Mouse (Mus musculus): ENCODE measurements at regions not wholly inside any gene's neighbourhood (a gene's known extent, or its start where the extent isn't known, plus 50 kb on each side); places are given as distances from the start of the nearest gene placed in this dataset.

DNA sequence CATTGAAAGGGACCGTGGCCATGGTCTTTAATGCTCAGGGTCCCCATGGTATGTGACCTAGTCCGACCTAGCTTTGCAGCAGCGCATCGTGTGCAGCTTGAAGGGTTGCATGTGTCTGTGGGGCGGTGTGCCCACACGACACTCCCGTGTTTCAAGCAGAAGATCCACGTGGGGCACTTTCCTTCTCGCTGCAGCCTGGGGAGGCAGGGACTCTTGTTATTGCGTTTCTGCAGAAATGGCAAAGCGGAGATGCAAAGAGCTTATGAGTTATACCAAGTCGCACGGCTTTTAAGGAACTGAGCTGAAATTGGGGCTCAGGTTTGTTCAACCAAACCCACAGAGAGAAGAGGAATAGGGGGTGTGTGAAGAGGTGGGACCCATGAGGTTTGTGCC, 272.2 kb upstream of the 4930535I16Rik start:
- peaks cover 15% of the 10 kb centered on the region for H3K27me3 ChIP-seq
- ATAC-seq (ENCODE audit: low read depth) (no peak), DNase-seq (no peak)
- no peak overlapping the region for H3K27ac ChIP-seq
- no peaks in the 10 kb centered on the region for H3K4me1 ChIP-seq (replicated peaks)
- 54% methylated on average over 13 of the region's 13 CpGs for WGBS (ENCODE audit: insufficient replicate concordance)
- no peak overlapping the region for H3K4me3 ChIP-seq (replicated peaks)
- H3K9ac ChIP-seq: no peak overlapping the region
- H3K4me2 ChIP-seq: no peak overlapping the region
- H3K9me3 ChIP-seq (replicated peaks): no peaks in the 10 kb centered on the region
- no peaks in the 10 kb centered on the region for H3K36me3 ChIP-seq

DNA sequence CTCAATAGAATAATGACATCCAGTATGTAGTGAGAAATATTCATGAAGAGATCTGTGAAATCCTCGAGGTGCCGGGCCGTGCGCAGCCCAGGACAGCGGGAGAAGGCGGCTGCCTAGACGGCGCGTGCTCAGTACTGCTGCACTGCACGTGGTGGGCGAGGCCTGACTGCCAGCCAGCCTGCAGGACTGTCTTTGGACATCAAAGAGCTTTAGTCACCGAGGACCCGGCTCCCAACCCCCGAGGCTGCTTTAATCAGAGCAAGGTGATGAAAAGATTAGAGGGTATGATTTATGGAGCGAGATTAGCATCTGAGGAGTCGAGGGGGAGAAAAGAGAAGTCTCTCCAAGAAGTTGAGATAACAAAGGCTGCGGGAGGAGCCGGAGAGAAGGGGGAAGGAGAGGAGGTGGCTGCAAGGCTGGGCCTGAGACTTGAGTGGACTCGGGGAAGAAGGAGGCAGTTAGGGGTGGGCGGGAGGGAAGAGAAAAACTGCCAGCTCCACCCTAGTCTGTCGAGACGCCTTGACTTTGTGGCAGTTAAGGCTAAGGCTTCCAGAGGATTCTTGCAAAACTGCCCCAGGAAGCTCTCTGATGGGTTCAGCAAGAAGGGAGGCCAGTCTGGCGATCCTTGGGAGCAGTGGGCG, 271.6 kb upstream of the 4930535I16Rik start:
- no peaks in the 10 kb centered on the region for H3K9me3 ChIP-seq (replicated peaks)
- H3K4me1 ChIP-seq (replicated peaks): no peaks in the 10 kb centered on the region
- H3K27ac ChIP-seq: no peak overlapping the region
- H3K36me3 ChIP-seq: no peaks in the 10 kb centered on the region
- H3K27me3 ChIP-seq: peaks cover 15% of the 10 kb centered on the region
- WGBS (ENCODE audit: insufficient replicate concordance): 23% methylated on average over 24 of the region's 24 CpGs
- H3K4me3 ChIP-seq (replicated peaks): no peak overlapping the region
- no peak for DNase-seq
- no peak overlapping the region for H3K9ac ChIP-seq
- no peak overlapping the region for H3K4me2 ChIP-seq
- ATAC-seq (ENCODE audit: low read depth): no peak

DNA sequence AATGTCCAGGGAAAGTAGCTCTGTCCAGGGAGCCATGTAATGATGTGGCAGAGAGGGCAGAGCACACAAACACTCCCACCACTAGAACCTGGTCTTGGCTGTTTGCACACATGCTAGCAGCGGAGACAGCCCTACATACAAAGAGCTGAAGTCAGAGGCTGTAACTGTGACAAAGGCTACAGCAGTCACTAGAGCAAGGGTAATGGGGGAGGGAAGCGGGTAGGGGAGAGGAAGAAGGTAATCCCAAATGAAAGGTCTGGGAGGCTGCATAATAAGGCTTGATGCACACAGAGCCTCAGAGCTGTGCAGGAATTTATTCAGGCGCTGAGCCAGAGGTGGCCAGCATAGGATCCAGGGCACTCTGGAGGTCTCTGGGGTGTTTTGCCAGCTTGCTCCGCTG, 269.3 kb upstream of the 4930535I16Rik start:
- no peaks in the 10 kb centered on the region for H3K9me3 ChIP-seq (replicated peaks)
- H3K4me2 ChIP-seq: no peak overlapping the region
- no peak overlapping the region for H3K27ac ChIP-seq
- no peaks in the 10 kb centered on the region for H3K4me1 ChIP-seq (replicated peaks)
- H3K27me3 ChIP-seq: peaks cover 15% of the 10 kb centered on the region
- 54% methylated on average over 4 of the region's 4 CpGs for WGBS (ENCODE audit: insufficient replicate concordance)
- H3K4me3 ChIP-seq (replicated peaks): no peak overlapping the region
- no peaks in the 10 kb centered on the region for H3K36me3 ChIP-seq
- no peak for ATAC-seq (ENCODE audit: low read depth)
- DNase-seq: no peak
- no peak overlapping the region for H3K9ac ChIP-seq

DNA sequence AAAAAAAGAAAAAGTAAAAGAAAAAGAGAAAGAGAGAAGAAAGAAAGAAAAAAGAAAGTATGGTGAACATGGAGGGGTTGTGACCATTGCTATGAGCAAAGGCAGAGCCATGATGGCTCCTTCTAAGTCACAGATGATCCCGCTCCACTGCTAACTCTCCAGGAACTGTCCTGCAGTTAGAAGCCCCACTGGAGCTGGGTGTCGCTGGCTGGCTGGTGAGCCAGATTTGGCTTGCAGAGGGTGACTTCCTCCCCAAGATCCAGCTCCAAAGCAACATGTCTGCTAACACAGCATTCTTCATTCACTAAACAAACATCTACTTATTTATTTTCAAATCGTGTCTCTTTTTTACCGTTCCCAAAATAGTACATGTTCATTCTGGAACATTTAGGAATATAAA, 263.5 kb upstream of the 4930535I16Rik start:
- Histone ChIP-seq H3K36me3 (no peaks in the 10 kb centered on the region), H3K27ac (no peak overlapping the region), H3K9ac (no peak overlapping the region), H3K4me2 (no peak overlapping the region), H3K9me3 (replicated peaks) (no peaks in the 10 kb centered on the region), H3K4me3 (replicated peaks) (no peak overlapping the region), H3K27me3 (peaks cover 31% of the 10 kb centered on the region), H3K4me1 (replicated peaks) (no peaks in the 10 kb centered on the region)
- WGBS (ENCODE audit: insufficient replicate concordance): 64% methylated on average over 4 of the region's 4 CpGs
- ATAC-seq (ENCODE audit: low read depth): no peak
- DNase-seq: no peak

DNA sequence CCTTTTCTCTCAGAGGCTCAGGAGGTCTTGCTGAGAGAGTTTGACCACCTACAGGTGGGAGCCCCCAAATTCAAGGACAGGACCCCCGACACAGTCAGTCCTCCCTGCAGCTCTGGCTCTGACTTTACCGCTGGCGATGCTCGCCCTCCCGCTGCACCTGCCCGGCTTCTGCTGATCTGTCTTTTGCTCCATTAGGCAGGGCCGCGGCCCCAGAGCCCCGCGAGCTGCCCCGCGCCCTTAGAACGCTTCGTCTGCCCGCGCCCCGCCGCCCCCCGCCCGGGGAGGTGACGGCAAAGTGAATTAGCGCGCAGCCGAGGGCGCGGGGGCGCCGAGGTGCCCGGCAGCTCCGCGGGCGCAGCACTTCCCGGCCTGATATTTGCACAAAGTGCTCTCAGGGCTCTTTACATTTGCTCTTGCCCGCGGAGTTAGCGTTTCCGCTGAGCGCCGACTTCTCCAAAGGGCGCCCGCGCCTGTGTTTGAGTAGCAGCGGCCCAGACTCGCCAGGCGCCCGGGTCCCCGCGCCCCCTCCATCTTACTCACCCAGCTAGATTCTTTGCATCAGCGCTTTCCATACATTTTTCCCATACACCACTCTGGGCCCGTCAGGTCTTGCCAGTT, 260.7 kb upstream of the 4930535I16Rik start:
- Histone ChIP-seq H3K27ac (no peak overlapping the region), H3K9me3 (replicated peaks) (no peaks in the 10 kb centered on the region), H3K9ac (no peak overlapping the region), H3K4me2 (peak overlapping the region; percentile 52), H3K4me3 (replicated peaks) (peak overlapping the region; percentile 26; the same call in 1 of the 2 replicates), H3K27me3 (peaks cover 31% of the 10 kb centered on the region), H3K4me1 (replicated peaks) (no peaks in the 10 kb centered on the region), H3K36me3 (no peaks in the 10 kb centered on the region)
- no peak for ATAC-seq (ENCODE audit: low read depth)
- no peak for DNase-seq
- WGBS (ENCODE audit: insufficient replicate concordance): 2% methylated on average over 50 of the region's 50 CpGs

DNA sequence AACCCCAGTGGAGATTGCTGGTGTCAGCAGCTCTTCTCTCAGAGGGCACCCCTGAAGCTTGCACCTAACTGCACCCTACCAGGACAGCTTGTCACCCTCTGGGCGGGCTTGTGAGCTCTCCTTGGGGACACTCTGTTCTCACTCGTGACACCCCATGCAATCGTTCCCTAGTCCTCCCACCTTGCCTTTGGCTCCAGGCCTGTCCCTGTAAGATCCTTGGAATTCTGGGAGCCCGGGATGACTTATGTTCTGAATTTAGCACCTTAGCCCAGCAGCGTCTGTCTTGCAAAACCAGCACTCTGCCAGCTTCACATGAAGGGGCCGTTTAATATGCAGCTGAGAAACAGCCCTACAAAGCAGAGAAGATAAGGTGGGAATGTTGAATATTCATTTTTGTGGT, 257.7 kb upstream of the 4930535I16Rik start:
- no peaks in the 10 kb centered on the region for H3K9me3 ChIP-seq (replicated peaks)
- no peaks in the 10 kb centered on the region for H3K4me1 ChIP-seq (replicated peaks)
- H3K27me3 ChIP-seq: peaks cover 31% of the 10 kb centered on the region
- WGBS (ENCODE audit: insufficient replicate concordance): 34% methylated on average over 6 of the region's 6 CpGs
- no peaks in the 10 kb centered on the region for H3K36me3 ChIP-seq
- no peak overlapping the region for H3K4me2 ChIP-seq
- no peak overlapping the region for H3K9ac ChIP-seq
- ATAC-seq (ENCODE audit: low read depth): no peak
- H3K4me3 ChIP-seq (replicated peaks): no peak overlapping the region
- no peak overlapping the region for H3K27ac ChIP-seq
- DNase-seq: no peak

DNA sequence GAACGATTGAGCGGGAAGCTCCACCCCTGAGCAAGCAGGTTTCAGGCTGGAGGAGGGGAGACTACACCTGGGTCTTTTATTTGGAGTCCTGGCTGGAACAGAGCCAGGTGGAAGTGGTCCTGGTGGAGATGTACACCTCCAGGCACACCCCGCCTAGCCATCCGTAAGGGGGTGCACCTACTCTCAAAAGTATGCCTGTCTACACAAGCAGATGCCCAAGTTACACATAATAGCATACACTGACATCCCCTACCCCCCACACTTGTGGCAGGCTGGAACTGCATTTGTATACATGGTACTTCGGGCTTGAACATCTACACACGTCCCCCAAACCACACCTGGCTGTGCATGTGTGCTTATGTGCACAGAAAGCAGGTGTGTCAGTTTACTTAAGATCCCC, 236.8 kb upstream of the 4930535I16Rik start:
- no peaks in the 10 kb centered on the region for H3K36me3 ChIP-seq
- 0 out of 2 replicates have a peak, but pooled peaks cover 6% of the 10 kb centered on the region for H3K27me3 ChIP-seq
- DNase-seq (no peak), ATAC-seq (ENCODE audit: low read depth) (no peak)
- no peak overlapping the region for H3K9ac ChIP-seq
- H3K9me3 ChIP-seq (replicated peaks): peaks cover 3% of the 10 kb centered on the region; the same call in 1 of the 2 replicates
- H3K4me3 ChIP-seq (replicated peaks): no peak overlapping the region
- WGBS (ENCODE audit: insufficient replicate concordance): 81% methylated on average over 6 of the region's 6 CpGs
- H3K4me1 ChIP-seq (replicated peaks): no peaks in the 10 kb centered on the region
- H3K4me2 ChIP-seq: no peak overlapping the region
- no peak overlapping the region for H3K27ac ChIP-seq

DNA sequence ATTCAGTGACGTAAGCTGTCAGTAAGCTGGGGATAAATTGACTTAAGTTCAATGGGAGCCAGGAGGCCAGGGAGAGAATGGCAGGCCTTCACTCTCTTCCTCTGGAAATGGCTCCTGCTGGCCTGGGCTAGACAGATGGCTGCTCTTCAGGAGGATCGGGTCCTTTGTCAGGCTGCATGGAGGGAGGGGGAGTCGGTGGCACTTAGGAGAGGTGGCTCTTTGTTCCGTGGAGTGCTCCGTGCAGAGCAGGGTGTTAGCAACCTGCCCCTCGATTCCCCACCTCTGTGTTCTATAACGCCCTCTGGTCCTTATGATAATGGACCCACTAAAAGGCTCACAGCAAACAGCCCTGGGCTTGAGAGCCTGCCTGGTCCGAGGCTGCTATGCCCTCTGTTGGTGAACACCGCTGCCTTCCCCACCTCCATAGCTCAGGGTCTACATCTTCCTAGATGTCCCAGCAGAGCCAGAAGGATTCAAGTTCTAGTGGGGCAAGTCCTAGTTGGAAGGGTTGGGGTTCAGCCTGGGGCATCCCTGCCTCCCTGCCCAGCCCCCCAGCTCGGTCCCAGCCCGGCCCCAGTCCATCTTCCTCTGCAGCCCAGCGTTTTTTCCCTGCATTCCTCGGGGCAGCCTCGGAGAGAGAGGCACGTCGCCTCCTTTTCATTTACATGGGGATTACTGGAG, 232.1 kb upstream of the 4930535I16Rik start:
- Histone ChIP-seq H3K4me1 (replicated peaks) (no peaks in the 10 kb centered on the region), H3K4me2 (no peak overlapping the region), H3K9me3 (replicated peaks) (no peaks in the 10 kb centered on the region), H3K27me3 (0 out of 2 replicates have a peak, but pooled peaks cover 7% of the 10 kb centered on the region), H3K27ac (no peak overlapping the region), H3K4me3 (replicated peaks) (no peak overlapping the region), H3K36me3 (no peaks in the 10 kb centered on the region), H3K9ac (no peak overlapping the region)
- DNase-seq (no peak), ATAC-seq (ENCODE audit: low read depth) (no peak)
- 7% methylated on average over 16 of the region's 16 CpGs for WGBS (ENCODE audit: insufficient replicate concordance)

GRCm38 (mm10) chr4:124149037-124149436, 231.2 kb upstream of the 4930535I16Rik start:
- no peaks in the 10 kb centered on the region for H3K9me3 ChIP-seq (replicated peaks)
- no peaks in the 10 kb centered on the region for H3K4me1 ChIP-seq (replicated peaks)
- no peak overlapping the region for H3K4me2 ChIP-seq
- WGBS (ENCODE audit: insufficient replicate concordance): 54% methylated on average over 3 of the region's 3 CpGs
- H3K27ac ChIP-seq: no peak overlapping the region
- H3K9ac ChIP-seq: no peak overlapping the region
- no peak overlapping the region for H3K4me3 ChIP-seq (replicated peaks)
- no peaks in the 10 kb centered on the region for H3K36me3 ChIP-seq
- DNase-seq (no peak), ATAC-seq (ENCODE audit: low read depth) (no peak)
- H3K27me3 ChIP-seq: 0 out of 2 replicates have a peak, but pooled peaks cover 7% of the 10 kb centered on the region

DNA sequence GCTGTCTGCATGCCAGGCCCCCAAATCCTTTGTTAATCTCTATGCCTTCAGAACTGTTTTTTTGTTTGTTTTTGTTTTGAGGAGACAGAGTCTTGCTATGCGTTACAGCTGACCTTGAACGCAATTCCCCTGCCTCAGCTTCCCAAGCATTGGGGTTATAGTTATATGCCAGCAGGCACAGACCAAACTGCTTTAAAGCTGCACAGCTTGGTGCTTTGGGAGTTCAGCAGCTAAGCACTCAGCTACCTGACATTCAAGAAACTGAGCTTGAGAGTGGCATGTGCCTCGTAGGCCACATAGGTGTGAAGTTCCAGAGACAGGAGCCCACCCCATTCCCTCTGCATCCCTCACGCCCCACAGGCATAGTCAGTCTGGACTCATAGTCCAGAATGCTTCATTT, 229.5 kb upstream of the 4930535I16Rik start:
- ATAC-seq (ENCODE audit: low read depth) (no peak), DNase-seq (no peak)
- H3K4me3 ChIP-seq (replicated peaks): no peak overlapping the region
- WGBS (ENCODE audit: insufficient replicate concordance): 64% methylated on average over 4 of the region's 4 CpGs
- H3K4me2 ChIP-seq: no peak overlapping the region
- 0 out of 2 replicates have a peak, but pooled peaks cover 7% of the 10 kb centered on the region for H3K27me3 ChIP-seq
- H3K9ac ChIP-seq: no peak overlapping the region
- no peaks in the 10 kb centered on the region for H3K36me3 ChIP-seq
- H3K9me3 ChIP-seq (replicated peaks): no peaks in the 10 kb centered on the region
- H3K27ac ChIP-seq: no peak overlapping the region
- no peaks in the 10 kb centered on the region for H3K4me1 ChIP-seq (replicated peaks)

DNA sequence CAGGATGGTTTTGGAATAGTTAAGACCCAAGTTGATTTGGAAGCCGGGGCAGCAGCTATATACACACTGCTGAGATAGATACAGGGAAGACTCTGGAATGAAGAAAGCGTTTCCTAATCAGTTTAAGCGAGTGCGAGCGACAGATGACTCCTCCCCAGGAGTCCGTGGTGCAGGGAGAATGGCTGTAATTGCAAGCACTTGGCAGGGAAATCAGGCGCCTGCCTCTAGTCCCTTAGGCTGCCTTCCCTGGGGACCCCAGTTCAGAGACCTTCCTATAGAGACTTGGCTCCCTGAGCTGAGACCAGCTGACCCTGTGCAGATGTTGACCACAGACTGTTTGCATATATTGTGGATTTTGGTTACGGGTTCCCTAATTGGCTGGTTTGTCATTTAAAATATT, 228.3 kb upstream of the 4930535I16Rik start:
- H3K27ac ChIP-seq: no peak overlapping the region
- no peak overlapping the region for H3K4me3 ChIP-seq (replicated peaks)
- 0 out of 2 replicates have a peak, but pooled peaks cover 7% of the 10 kb centered on the region for H3K27me3 ChIP-seq
- DNase-seq (no peak), ATAC-seq (ENCODE audit: low read depth) (no peak)
- H3K9ac ChIP-seq: no peak overlapping the region
- H3K9me3 ChIP-seq (replicated peaks): no peaks in the 10 kb centered on the region
- no peaks in the 10 kb centered on the region for H3K36me3 ChIP-seq
- H3K4me1 ChIP-seq (replicated peaks): no peaks in the 10 kb centered on the region
- H3K4me2 ChIP-seq: no peak overlapping the region
- 28% methylated on average over 8 of the region's 8 CpGs for WGBS (ENCODE audit: insufficient replicate concordance)

Data from liver, embryonic 13.5 days (tissue).